Comparison of ENCODE assay signal across 9 mouse cellular contexts in genomic region chr13:79029974-79030373, GRCm38 (mm10).
DNase-seq lines count a peak whose midpoint lies in the region; ATAC-seq and TF ChIP-seq lines count a peak whose summit lies in the region.
"Had no signal": no experiment of that assay in that cellular context is flagged by ENCODE, and none has a peak within 500 bp of the region (broad histone marks: within the 10 kb centered on the region; RNA-seq: fewer than 3 reads in every experiment).

No protein-coding gene starts in this region.

- no peak for DNase-seq in kidney, postnatal 25 days
- DNase-seq in 416B (ENCODE audit: low read depth) (peak; percentile 5), adipocyte (ENCODE audit: low spot score) (peak; percentile 54)
- DNase-seq in hindlimb bud, embryonic 11.5 days (ENCODE audit: extremely low spot score, low read depth, low spot score), result peak; percentile 62
- DNase-seq in cerebellum, adult 11-12 months, result no peak
- no peak for DNase-seq in layer of hippocampus, adult 2 months (ENCODE audit: low spot score in 2 of 2)

- H3K4me1 ChIP-seq in kidney, embryonic 14.5 days (ENCODE audit: control insufficient read depth, insufficient read depth, low read length), result peaks cover 6% of the 10 kb centered on the region; the same call in 1 of the 2 replicates

- TF ChIP-seq CTCF in layer of hippocampus, adult 2 months (conservative IDR thresholded peaks at IDR 0.05), result no peak

- H3K4me3 ChIP-seq in kidney, embryonic 14.5 days (ENCODE audit: low read length), result no peak overlapping the region
- no peak overlapping the region for H3K4me3 ChIP-seq in layer of hippocampus, adult 2 months

- no peaks in the 10 kb centered on the region for H3K36me3 ChIP-seq in kidney, embryonic 14.5 days (ENCODE audit: control insufficient read depth, insufficient read depth, low read length)

- ATAC-seq in kidney, embryonic 14.5 days (ENCODE audit: low FRiP score, low TSS enrichment), result peak; percentile 94
- ATAC-seq in erythroid progenitor cell, adult 5-6 weeks (replicated peaks; ENCODE audit: low FRiP score, poor library complexity, severe bottlenecking), result no peak

- no peak overlapping the region for H3K4me2 ChIP-seq in kidney, embryonic 14.5 days (replicated peaks; ENCODE audit: low read depth, low read length)

- H3K27me3 ChIP-seq in kidney, embryonic 14.5 days (ENCODE audit: control insufficient read depth, insufficient read depth, low read length), result no peaks in the 10 kb centered on the region

- no peaks in the 10 kb centered on the region for H3K9me3 ChIP-seq in kidney, embryonic 14.5 days (ENCODE audit: control insufficient read depth, low read length)

- no peak overlapping the region for H3K27ac ChIP-seq in kidney, embryonic 14.5 days (ENCODE audit: low read depth, low read length)
- no peak overlapping the region for H3K27ac ChIP-seq in layer of hippocampus, adult 2 months
- H3K27ac ChIP-seq: macrophage had no signal

- H3K9ac ChIP-seq in kidney, embryonic 14.5 days (ENCODE audit: low read depth, low read length), result no peak overlapping the region

Comparison
In these comparisons a context has a peak if more than half of its experiments do, and no peak if none do; other contexts are left out.
1. DNase-seq: peak in 416B (single experiment), adipocyte (single experiment) and hindlimb bud, embryonic 11.5 days (single experiment); none in kidney, postnatal 25 days (0 of 2), cerebellum, adult 11-12 months (single experiment) and layer of hippocampus, adult 2 months (0 of 2).